Mouse (Mus musculus) liver, postnatal 0 days (tissue): Measurements from ENCODE around the gene Hoxd11.

ENCODE experiments used
- CTCF ChIP-seq: sonication (generic); IDR thresholded peaks from 2 replicates; pipeline ENCODE4 v1.5.1; 2016; ENCODE audit warnings: antibody characterized with exemption, low read depth
- EP300 ChIP-seq: IDR thresholded peaks from 2 replicates; pipeline ENCODE4 v1.6.1; 2016; ENCODE audit warnings: antibody characterized with exemption, low read depth, mild to moderate bottlenecking

DNA sequence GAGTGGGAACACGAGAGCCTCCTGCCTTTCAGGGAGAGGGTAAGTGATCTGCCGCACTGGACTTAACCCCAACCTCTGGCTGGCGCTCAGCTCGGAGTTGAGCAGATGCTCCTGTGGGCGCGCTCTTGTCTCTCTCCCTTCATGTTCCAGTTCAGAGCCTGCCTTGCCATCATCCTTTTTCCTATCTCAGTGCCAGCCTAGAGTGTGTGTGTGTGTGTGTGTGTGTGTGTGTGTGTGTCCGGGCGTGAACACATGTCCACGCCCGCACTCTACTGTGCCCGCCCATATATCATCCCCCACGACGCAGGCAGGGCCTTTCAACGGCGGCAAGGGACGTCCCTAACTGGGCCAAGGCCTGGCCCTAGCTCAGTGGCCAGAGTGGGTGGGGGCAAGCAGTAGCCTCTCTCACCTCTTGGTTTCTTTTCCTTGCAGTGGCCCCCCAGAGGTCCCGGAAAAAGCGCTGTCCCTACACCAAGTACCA lies 4.2 kb downstream of the Hoxd11 start:
- TF ChIP-seq CTCF (no peak), EP300 (no peak)
